Mouse (Mus musculus) intestine, embryonic 14.5 days (tissue): ENCODE results near the gene Tmem185b. TPM values are rescaled to one million over a fixed set of nuclear protein-coding genes. Genes with fewer than 3 reads are reported as not detected.

Experiments used
- ATAC-seq: fragments of 200-750 bp; cut with Nextera tagmentation; replicated peaks from 2 replicates; pipeline ENCODE4 v1.8.0; 2017; ENCODE audit warnings: low read depth, moderate number of reproducible peaks, moderate TSS enrichment, moderate library complexity; ENCODE audit not compliant: low FRiP score, low TSS enrichment
- DNase-seq: peaks from one replicate; pipeline ENCODE4 v3.0.0-alpha.2; 2018; ENCODE audit warnings: low spot score
- H3K27ac ChIP-seq: fragments of 300-500 bp; sonication (generic); 2 replicates; pipeline ENCODE4 v1.5.1; 2014; ENCODE audit warnings: low read depth, mild to moderate bottlenecking, control low read depth
- H3K27me3 ChIP-seq: fragments of 300-500 bp; sonication (generic); replicated peaks from 2 replicates; pipeline ENCODE4 v1.6.1; 2014; ENCODE audit warnings: low read length, control low read depth; ENCODE audit not compliant: control insufficient read depth, insufficient read depth
- H3K36me3 ChIP-seq: fragments of 300-500 bp; sonication (generic); 2 replicates; pipeline ENCODE4 v1.6.1; 2014; ENCODE audit warnings: low read length, control low read depth; ENCODE audit not compliant: control insufficient read depth, insufficient read depth
- H3K4me1 ChIP-seq: fragments of 300-500 bp; sonication (generic); replicated peaks from 2 replicates; pipeline ENCODE4 v1.6.1; 2014; ENCODE audit warnings: low read length, control low read depth, mixed read lengths; ENCODE audit not compliant: control insufficient read depth, insufficient read depth
- H3K4me2 ChIP-seq: fragments of 300-500 bp; sonication (generic); 2 replicates; pipeline ENCODE4 v1.6.1; 2014; ENCODE audit warnings: low read length
- H3K4me3 ChIP-seq: fragments of 300-500 bp; sonication (generic); 2 replicates; pipeline ENCODE4 v1.5.1; 2014; ENCODE audit warnings: low read depth, low read length, control low read depth, mixed read lengths
- H3K9ac ChIP-seq: fragments of 300-500 bp; sonication (generic); 2 replicates; pipeline ENCODE4 v1.6.1; 2014; ENCODE audit warnings: mild to moderate bottlenecking, low read length
- H3K9me3 ChIP-seq: fragments of 300-500 bp; sonication (generic); 2 replicates; pipeline ENCODE4 v1.6.1; 2016; ENCODE audit warnings: low read length, control low read depth; ENCODE audit not compliant: control insufficient read depth
- WGBS: fragments of 180-500 bp; shearing (Covaris S2); extraction: QIAGEN DNeasy Blood & Tissue Kit; methylation state at CpG from one replicate; pipeline ENCODE4 v1.1.7; 2014; 5-methylcytosine and 5-hydroxymethylcytosine counted together
- polyA plus RNA-seq: library from polyadenylated mRNA; unstranded; fragments of >200 nt; fragmentation: Nextera tagmentation; extraction: Ambion mirVana; gene quantifications from 2 replicates; pipeline ENCODE4 v1.2.1, GENCODE M21; 2014

Tmem185b gene
- polyA plus RNA-seq, result 26.4 and 27.9 TPM in 2 replicates

DNA sequence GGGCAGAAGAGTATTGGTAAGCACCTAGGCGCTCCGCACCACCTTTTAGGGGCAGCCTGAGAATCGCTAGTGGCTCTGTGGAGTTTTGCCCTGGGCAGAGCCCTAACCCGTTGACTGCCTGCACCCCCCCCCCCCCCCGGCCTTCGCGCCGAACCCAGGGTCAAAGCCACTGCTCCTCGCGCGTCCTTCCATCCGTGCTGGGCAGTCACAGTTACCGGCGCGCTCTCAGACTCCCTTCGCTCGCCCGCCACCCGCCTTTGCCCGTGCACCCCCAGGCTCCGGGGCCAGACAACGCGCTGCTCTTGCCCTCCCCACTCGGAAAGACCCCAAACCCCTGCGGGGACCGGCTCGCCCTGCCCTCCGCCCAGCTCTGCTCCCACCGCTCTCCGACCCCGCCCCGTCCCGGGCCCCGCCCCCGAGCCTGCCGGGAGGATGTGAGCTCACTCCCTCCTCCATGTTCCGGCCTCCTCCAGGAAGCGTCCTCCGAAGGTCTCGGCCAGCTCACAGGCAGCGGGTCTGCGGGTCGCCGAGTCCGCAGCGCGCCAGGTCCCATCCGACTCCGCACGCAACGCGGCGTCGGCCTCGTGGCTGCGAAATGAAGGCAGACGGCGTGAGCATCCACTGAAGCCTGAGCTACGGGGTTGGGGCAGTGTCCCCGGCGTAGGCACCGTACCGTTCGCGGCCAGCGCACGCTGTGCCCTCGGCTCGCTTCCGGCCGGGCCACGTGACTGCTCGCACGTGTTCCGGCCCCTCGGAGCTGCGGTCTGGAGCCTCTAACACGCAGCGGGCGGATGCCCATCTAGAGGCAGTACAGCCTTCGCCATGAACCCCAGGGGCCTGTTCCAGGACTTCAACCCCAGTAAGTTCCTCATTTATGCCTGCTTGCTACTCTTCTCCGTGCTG, at the start of gene Tmem185b:
Gene Tmem185b (plus strand): TSS at position 472 of the 903 bp plus-strand sequence.
- peak; percentile 96 for DNase-seq
- H3K9ac ChIP-seq, result peak within 1 kb of the TSS; percentile 62
- H3K4me3 ChIP-seq, result peak within 1 kb of the TSS; percentile 50
- H3K9me3 ChIP-seq, result peaks cover 14% of the 10 kb centered on the region
- ATAC-seq, result peak; percentile 97
- 2% methylated on average over 70 of the region's 82 CpGs for WGBS
- H3K27ac ChIP-seq, result peak within 1 kb of the TSS; percentile 83
- peaks cover 15% of the 10 kb centered on the region for H3K4me1 ChIP-seq
- H3K27me3 ChIP-seq, result no peaks in the 10 kb centered on the region
- H3K4me2 ChIP-seq, result peak within 1 kb of the TSS; percentile 73
- peaks cover 23% of the 10 kb centered on the region for H3K36me3 ChIP-seq

- H3K36me3 ChIP-seq, result peaks cover 67% of the 10 kb centered on the region
- DNase-seq (no peak), ATAC-seq (no peak)
- no peaks in the 10 kb centered on the region; the same call in 1 of the 2 replicates for H3K4me1 ChIP-seq
- H3K27ac ChIP-seq, result no peak overlapping the region
- 0 out of 2 replicates have a peak, but pooled peaks cover 4% of the 10 kb centered on the region for H3K9me3 ChIP-seq
- H3K4me2 ChIP-seq, result no peak overlapping the region
- H3K4me3 ChIP-seq, result no peak overlapping the region
- 85% methylated on average over 7 of the region's 7 CpGs for WGBS
- H3K27me3 ChIP-seq, result no peaks in the 10 kb centered on the region
- no peak overlapping the region for H3K9ac ChIP-seq
These were observed 49.0 kb upstream of the Tmem185b start for GRCm38 (mm10) chr1:119476905-119477353.

DNA sequence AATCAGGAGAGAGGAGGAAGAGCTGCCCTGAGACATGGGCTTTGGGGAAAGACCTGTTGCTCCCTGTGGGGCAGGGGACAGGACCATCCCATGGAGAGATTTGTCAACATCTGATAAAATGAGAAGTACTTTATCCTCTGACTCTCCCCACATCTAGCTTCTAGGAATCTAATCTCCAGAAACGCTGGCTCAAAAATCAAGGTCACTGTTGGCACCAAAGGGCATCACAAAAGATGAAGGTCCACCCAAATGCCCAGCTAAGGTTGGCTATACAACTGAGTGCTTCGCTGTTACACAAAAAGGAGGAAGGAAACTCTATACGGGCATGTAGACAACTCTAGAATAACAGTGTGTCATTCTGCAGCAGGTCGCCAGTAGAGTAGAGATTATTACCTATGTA, 46.3 kb upstream of the Tmem185b start:
- Histone ChIP-seq H3K9me3 (0 out of 2 replicates have a peak, but pooled peaks cover 4% of the 10 kb centered on the region), H3K4me3 (no peak overlapping the region), H3K27ac (no peak overlapping the region), H3K9ac (no peak overlapping the region), H3K4me1 (no peaks in the 10 kb centered on the region), H3K27me3 (no peaks in the 10 kb centered on the region), H3K4me2 (no peak overlapping the region), H3K36me3 (peaks cover 59% of the 10 kb centered on the region)
- ATAC-seq (no peak), DNase-seq (no peak)
- 87% methylated on average over 4 of the region's 4 CpGs for WGBS

GRCm38 (mm10) chr1:119480678-119481077, 45.3 kb upstream of the Tmem185b start:
- Histone ChIP-seq H3K27me3 (no peaks in the 10 kb centered on the region), H3K4me3 (no peak overlapping the region), H3K27ac (no peak overlapping the region), H3K9me3 (0 out of 2 replicates have a peak, but pooled peaks cover 4% of the 10 kb centered on the region), H3K9ac (no peak overlapping the region), H3K4me1 (no peaks in the 10 kb centered on the region), H3K4me2 (no peak overlapping the region), H3K36me3 (peaks cover 49% of the 10 kb centered on the region)
- no peak for DNase-seq
- 92% methylated on average over 8 of the region's 8 CpGs for whole genome bisulfite sequencing
- ATAC-seq, result no peak

DNA sequence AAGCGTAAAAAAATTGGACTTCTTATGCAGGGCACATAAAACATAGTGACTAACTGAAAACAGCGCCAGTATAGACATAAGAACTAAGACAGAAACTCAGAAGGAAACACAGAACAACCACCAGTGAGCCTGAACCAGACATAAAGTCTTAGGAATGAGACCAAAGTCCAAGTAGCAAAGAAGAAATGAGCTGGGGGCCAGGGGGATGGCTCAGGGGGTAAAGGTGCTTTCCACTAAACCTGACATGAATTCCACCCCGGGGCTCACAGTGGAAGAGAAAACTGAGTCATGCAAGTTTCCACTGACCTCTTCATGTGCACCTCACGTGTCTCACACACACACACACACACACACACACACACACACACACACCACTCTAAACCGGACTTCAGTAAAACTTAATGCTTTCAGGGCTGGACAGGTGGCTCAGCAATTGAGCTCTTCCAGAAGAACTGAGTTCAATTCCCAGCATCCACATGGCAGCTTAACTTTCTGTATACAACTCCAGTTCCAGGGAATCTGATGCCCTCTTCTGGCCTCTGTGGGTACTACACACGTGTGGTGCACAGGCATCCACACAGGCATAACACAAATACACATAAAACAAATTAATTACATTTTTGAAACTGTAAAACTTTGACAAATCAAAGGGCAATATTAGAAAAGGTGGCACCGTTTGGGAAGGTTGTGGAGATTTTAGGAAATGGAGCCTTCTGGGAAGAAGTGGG, 44.6 kb upstream of the Tmem185b start:
- no peak for ATAC-seq
- H3K9ac ChIP-seq, result no peak overlapping the region
- WGBS, result 95% methylated on average over 7 of the region's 7 CpGs
- DNase-seq, result no peak
- H3K27me3 ChIP-seq, result no peaks in the 10 kb centered on the region
- no peak overlapping the region for H3K27ac ChIP-seq
- peaks cover 42% of the 10 kb centered on the region for H3K36me3 ChIP-seq
- H3K4me3 ChIP-seq, result no peak overlapping the region
- H3K4me1 ChIP-seq, result no peaks in the 10 kb centered on the region
- H3K9me3 ChIP-seq, result 0 out of 2 replicates have a peak, but pooled peaks cover 4% of the 10 kb centered on the region
- no peak overlapping the region for H3K4me2 ChIP-seq

GRCm38 (mm10) chr1:119482891-119483290, 43.1 kb upstream of the Tmem185b start:
- Histone ChIP-seq H3K4me1 (no peaks in the 10 kb centered on the region; the same call in 1 of the 2 replicates), H3K4me3 (no peak overlapping the region), H3K9ac (no peak overlapping the region), H3K27ac (no peak overlapping the region), H3K27me3 (no peaks in the 10 kb centered on the region), H3K4me2 (no peak overlapping the region), H3K9me3 (0 out of 2 replicates have a peak, but pooled peaks cover 4% of the 10 kb centered on the region), H3K36me3 (peaks cover 27% of the 10 kb centered on the region)
- ATAC-seq (no peak), DNase-seq (no peak)
- WGBS, result 69% methylated on average over 3 of the region's 3 CpGs

DNA sequence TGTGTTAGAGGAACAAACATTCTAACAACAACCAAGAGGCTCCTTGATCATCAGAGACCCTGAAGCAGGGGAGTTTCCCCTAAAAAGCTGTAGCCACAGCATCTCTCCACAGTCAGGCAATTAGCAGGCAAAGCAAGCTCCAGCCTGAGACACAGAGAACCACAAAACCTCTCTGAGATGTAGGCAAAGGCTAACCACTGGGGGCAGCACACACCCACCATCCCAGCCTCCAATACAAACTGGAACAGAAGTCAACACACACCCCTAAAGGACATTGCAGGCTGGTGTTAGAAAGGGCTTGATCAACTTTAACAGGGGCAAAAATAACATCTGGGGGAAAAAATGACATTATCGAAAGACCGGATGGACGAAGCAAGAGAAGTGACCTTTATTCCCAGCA, 41.5 kb upstream of the Tmem185b start:
- Histone ChIP-seq H3K27me3 (no peaks in the 10 kb centered on the region), H3K4me2 (no peak overlapping the region), H3K9me3 (0 out of 2 replicates have a peak, but pooled peaks cover 4% of the 10 kb centered on the region), H3K27ac (no peak overlapping the region), H3K4me3 (no peak overlapping the region), H3K4me1 (no peaks in the 10 kb centered on the region; the same call in 1 of the 2 replicates), H3K36me3 (peaks cover 25% of the 10 kb centered on the region), H3K9ac (no peak overlapping the region)
- WGBS, result 57% methylated on average over 3 of the region's 3 CpGs
- DNase-seq, result no peak
- no peak for ATAC-seq

- DNase-seq (no peak), ATAC-seq (peak; percentile 38; the same call in 1 of the 2 replicates)
- H3K27ac ChIP-seq, result no peak overlapping the region
- no peaks in the 10 kb centered on the region for H3K27me3 ChIP-seq
- H3K4me2 ChIP-seq, result no peak overlapping the region
- no peak overlapping the region for H3K4me3 ChIP-seq
- 13% methylated on average over 2 of the region's 2 CpGs for WGBS
- no peaks in the 10 kb centered on the region; the same call in 1 of the 2 replicates for H3K4me1 ChIP-seq
- H3K9me3 ChIP-seq, result 0 out of 2 replicates have a peak, but pooled peaks cover 4% of the 10 kb centered on the region
- peaks cover 17% of the 10 kb centered on the region for H3K36me3 ChIP-seq
- H3K9ac ChIP-seq, result no peak overlapping the region
These were observed 40.1 kb upstream of the Tmem185b start for GRCm38 (mm10) chr1:119485825-119486224.
